Mouse (Mus musculus) liver, postnatal 0 days (tissue): ENCODE measurements around the gene Sprtn.

Experiments
- CTCF ChIP-seq: sonication (generic); IDR thresholded peaks from 2 replicates; pipeline ENCODE4 v1.5.1; 2016; ENCODE audit warnings: antibody characterized with exemption, low read depth
- EP300 ChIP-seq: IDR thresholded peaks from 2 replicates; pipeline ENCODE4 v1.6.1; 2016; ENCODE audit warnings: antibody characterized with exemption, low read depth, mild to moderate bottlenecking

GRCm38 (mm10) chr8:124863163-124863677 lies 34.5 kb upstream of the Sprtn start:
- peak; percentile 22; the same call in 1 of the 2 replicates for TF ChIP-seq CTCF
- no peak for TF ChIP-seq EP300
